Mouse (Mus musculus) spleen, postnatal 36 days (tissue): ENCODE results near the gene Def8.

Experiments
- DNase-seq, 2 experiments: peaks; one replicate each; pipeline ENCODE4 v3.0.0; 2022; ENCODE audit warnings: low spot score in 2 of 2, mixed read lengths in 1 of 2

Gene Def8

DNA sequence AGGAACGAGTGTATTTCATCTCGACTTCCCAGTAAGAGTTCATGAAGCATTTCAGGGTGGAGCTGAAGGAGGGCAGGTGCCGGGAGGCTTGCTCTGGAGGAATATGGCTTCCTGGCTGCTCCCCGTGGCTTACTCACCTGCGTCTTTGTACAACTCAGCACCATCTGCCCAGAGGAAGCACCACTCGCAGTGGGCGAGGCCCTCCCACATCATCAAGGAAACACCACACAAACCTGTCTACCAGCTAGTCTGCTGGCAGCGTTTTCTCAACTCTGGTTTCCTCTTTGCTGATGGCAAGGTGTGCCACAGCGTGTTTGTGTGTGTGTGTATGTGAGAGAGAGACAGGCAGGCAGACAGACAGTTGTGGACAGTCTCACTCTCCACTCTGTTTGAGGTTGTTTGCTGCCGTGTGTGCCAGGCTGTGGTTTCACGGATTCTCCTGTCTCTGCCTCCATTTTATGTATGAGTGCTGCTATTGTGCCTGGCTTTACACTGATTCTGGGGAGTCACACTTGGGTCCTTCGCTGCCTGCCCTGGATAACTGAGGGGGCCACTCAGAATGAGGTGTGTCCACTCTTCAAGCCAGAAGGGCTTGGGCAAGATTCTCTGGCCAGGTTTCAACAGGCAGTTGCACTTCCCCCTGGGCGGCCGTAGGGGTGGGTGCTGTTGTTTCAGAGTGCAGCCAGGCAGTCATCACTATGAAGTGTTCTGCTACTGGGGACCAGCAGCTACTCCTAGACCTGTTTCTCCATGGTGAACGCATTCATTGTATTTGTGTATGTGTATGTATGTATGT, 68.2 kb downstream of the Def8 start:
- DNase-seq = no peak

DNA sequence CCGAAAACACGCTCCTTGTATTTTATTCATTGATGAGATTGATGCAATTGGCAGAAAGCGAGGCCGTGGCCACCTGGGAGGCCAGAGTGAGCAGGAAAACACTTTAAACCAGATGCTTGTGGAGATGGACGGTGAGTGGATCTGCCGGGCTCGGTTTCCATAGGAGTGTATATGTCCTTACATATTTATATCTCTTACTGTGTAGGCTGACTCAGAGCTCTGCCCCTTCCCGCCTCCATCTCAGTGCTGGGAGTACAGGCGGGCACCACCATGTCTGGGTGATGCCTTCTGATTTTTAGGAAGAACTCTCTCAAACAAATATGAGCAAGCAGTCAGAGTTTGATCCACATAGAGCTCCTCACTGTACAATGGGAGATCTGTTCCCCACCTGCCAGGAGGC, 69.6 kb downstream of the Def8 start:
- no peak for DNase-seq

DNA sequence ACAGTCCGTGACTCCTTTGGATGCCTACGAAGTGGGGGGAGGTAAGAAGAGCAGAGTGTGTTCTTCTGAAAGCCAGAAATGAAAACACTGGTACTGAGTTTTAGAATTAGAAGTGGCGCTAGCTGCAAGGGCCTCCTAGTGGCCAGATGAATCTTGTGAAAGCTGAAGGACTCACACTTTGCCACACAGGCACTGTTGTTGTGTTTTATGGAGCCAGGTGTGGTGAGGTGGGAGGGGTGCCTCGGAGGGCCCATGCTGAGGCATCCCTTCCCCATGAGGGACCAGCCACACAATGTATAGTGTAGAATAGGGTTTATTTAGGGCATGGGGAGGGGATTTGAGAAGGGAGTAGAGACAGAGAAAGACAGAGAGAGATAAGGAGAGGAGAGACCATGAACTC, 74.4 kb downstream of the Def8 start:
- no peak for DNase-seq

DNA sequence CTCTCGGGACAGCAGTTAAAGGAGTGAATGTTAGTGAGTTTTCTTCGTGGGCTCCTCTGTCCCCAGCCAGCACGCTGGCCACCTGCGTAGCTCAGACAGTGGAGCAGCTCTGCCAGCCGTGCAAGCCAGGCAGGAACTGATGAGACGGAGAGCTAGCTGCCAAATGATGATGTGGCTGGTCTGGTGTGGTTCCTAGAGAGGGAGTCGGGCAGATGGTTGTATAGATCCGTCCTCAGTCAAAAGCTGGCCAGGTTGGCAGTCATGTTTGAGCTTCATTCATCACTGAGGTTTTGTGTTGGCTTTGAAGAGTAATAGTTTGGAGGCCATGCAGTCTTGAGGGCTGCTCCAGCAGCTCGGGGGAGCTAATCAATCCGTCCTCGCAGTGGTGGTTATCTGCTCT, 75.6 kb downstream of the Def8 start:
- DNase-seq = no peak

DNA sequence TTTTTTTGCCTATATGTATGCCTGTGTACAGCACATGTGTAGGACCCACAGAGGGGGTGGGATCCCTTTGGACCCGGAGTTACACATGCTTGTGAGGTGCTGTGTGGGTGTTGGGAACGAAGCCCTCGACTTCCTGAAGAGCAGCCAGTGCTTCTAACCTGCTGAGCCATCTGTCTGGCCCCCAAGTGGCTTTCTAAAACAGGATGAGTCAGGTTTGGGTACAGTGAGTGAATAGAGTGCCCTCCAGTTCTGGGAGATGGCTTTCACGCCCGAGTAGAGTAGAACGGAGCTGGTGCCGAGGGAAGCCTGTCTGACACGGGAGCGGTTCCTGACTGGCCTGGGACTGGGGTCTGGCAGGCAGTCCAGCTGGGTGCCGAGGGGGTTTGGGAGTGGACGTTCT, 76.2 kb downstream of the Def8 start:
- DNase-seq = no peak

DNA sequence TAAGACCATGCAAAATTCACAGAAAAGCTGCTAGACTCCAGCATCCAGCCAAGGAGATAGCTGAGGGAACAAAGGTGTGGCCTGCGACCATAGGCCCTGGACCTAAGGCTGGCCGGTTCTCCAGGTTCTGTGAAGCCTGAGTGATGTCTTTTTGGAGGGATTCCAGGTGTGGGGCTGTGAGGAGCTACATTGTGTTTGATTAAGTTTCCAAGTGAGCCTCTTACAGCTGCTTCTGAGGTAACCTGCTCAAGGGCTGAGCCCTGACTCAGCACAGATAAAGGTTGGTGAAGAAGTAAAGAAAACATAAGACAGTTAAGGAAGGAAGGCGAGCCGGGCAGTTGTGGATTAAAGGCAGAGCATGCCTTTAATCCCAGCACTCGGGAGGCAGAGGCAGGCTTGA, 78.9 kb downstream of the Def8 start:
- DNase-seq = no peak

DNA sequence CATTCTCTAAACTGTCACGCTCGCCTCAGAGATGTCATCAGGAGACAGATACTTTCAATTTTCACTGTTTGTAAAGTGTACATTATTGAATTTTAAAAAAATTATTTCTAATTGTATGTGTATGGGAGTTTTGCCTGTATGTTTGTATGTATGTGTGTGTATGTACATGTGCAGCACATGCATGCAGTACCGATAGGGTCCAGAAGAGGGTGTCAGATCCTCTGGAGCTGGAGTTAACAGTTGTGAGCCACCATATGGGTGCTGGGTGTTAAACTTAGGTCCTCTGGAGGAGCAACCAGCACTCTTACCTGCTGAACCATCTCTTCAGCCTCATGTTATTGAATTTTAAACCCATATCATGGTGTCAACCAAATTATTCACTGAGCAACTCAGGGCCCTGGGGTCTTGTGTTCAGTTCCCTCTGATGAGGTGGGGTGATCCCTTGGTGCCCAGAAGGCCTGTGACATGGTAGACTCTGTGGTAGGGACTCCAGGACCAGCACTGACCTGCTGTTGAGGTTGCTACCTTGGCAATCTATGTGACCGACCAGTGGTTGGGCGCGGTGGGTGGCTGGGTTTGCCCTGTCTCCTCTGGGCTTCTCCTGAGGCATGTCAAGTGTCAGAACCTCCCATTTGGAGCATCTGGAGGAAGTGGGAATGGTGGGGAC, 80.6 kb downstream of the Def8 start:
- no peak for DNase-seq

DNA sequence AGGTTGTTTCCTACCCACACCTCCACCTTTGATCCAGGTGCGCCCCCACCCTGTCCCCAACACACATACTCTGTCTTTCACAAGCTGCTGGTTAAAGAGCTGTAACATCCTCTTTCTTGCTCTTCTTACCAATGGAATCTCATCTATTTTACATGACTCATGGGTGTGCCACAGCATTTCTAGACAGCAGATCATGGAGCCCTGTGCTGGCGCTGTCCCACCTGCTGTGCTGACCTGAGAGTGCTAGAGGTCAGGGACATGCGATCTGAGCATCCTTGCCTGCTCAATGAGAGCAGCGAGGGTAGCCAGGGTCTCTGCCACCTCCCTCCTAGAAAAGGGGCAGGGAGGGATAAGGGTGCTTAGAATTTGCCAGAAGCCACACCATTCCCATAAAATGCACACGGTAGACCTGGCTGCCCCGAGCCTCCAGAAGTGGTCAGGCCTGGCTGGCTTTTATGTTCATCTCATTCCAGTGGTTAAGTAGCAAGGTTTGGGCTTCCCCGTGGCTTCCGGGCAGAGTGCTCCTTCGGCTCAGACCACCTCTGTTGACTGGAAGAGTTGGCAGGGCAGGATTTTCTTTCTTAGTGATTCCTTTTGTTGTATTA, 81.4 kb downstream of the Def8 start:
- DNase-seq = no peak

DNA sequence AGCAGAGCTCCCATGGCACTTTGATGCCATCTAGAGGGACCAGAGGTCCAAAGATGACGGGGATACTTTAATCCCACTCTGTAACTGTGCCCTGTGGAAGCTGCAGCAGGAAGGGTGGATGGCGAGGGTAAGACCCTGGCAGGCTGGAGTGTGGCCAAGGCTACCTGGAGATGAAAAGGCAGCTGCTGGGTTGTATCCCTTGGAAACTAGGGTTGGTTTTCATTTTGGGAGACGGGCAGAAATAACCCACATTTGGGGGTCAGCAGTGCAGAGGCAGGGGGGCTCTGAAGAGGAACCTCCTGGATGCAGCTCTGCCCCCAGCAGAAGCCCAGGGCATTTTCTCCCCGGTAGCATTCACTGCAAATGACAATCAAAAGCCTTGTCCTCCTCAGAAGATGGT, 81.9 kb downstream of the Def8 start:
- DNase-seq = no peak

DNA sequence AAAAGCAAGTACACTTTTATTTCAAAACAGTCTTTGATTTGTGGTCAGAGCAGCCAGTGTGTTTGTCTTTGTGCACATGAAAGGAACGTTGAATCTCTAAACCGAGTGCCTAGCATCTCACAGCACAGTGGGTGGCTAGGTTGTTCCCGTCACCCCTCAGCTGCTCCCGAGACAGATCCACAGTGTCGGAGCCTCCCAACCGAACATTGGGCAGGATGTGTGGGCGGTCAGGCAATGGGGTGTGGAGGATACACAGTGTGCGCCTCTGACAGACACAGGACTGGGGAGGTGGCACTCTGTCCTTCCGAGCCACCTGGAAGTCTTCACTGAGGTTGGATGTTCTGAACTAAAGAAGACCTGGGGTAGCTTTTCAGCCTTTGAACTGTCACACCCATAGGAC, 82.4 kb downstream of the Def8 start:
- no peak for DNase-seq

DNA sequence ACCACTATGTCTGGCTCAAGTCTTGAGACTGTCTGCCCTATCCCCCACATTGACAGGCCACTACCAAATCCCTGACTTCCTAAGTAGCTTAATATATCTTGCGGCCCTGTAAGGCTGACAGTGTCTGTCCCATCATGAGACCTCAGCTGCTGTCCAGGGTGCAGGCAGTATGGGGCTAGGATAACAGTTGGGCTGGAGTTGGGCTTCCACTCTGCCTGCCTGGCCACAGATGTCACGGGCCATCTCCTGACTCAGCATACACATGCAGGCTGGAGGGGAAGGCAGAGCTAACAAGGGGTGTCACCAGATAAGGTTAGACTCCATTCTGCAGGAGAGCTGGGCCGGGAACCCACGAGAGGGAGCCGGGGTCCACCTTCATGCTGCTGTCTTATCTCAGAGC, 83.8 kb downstream of the Def8 start:
- DNase-seq = no peak

DNA sequence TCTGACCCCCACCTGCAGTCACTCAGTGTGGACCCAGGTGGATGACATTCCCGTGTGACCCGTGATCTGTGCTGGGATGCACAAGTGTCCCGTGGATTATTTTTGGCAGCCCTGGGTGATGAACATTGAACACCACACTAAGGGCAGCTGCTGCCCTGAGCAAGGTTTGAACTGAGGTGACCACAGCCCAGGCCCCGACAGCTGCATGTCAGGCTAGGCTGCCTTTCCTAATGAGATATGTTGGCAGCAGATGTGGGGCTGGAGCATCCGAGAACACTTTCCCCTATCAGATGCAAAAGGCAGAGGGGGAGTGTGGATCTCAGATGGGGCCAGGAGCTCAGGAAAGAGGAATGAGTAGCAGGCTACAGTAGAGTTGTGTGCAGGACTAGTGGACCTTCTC, 87.5 kb downstream of the Def8 start:
- no peak for DNase-seq
